Mouse (Mus musculus): Measurements from ENCODE around the gene Srp72.
"Not testable (repeated sequence)": the region's sequence is repeated elsewhere in the genome, so short reads cannot be mapped to it uniquely, and the experiment has no call there.

The Srp72 gene

GRCm38 (mm10) chr5:76954271-76954900 is 20.1 kb upstream of the Srp72 start:
- ChIA-PET POLR2A (interaction anchor here in 2 of 4 experiments (0.7 to 19.9 kb wide), 21 partner anchors 7 to 356 kb away, joined by 3 to 768 read pairs (median 5); partner anchors contain the start of genes Aasdh (in 1 of the 2), Noa1 (in 1 of the 2), Polr2b (in 1 of the 2) and Srp72 (in 1 of the 2)), CTCF (interaction anchor here in 1 of 4 experiments (1.3 kb wide), 1 partner anchor 20 kb away, joined by 3 read pairs; the partner anchor contains the start of gene Srp72)

GRCm38 (mm10) chr5:76955474-76955873 is 19.0 kb upstream of the Srp72 start:
- ChIA-PET POLR2A (interaction anchor here in 3 of 4 experiments (0.6 to 19.9 kb wide), 26 partner anchors 8 to 1353 kb away, joined by 3 to 768 read pairs (median 4); partner anchors contain the start of genes Srp72 (in 2 of the 3), Aasdh (in 1 of the 3), Noa1 (in 1 of the 3) and Polr2b (in 1 of the 3)), CTCF (interaction anchor here in 1 of 4 experiments (0.6 kb wide), 1 partner anchor 394 kb away, joined by 3 read pairs; no protein-coding TSS in a partner anchor)

GRCm38 (mm10) chr5:76957954-76958353 is 16.5 kb upstream of the Srp72 start:
- ChIA-PET CTCF (interaction anchor here in 2 of 4 experiments (0.5 to 0.9 kb wide), 3 partner anchors 9 to 238 kb away, joined by 4 to 7 read pairs (median 5); no protein-coding TSS in a partner anchor), POLR2A (interaction anchor here (0.6 to 19.9 kb wide), 25 partner anchors 8 to 307 kb away, joined by 3 to 768 read pairs (median 4); partner anchors contain the start of genes Rest (in 2 of the 4), Srp72 (in 2 of the 4) and Aasdh (in 1 of the 4))

- ChIA-PET POLR2A (interaction anchor here in 1 of 4 experiments (0.7 to 2.2 kb wide), 5 partner anchors 9 to 51 kb away, joined by 3 to 8 read pairs (median 5); partner anchors contain the start of genes Paics, Ppat and Srp72), CTCF (no interaction called here)
Measured at GRCm38 (mm10) chr5:76959587-76959986, 14.9 kb upstream of the Srp72 start.

GRCm38 (mm10) chr5:76962545-76962944 is 11.9 kb upstream of the Srp72 start:
- POLR2A ChIA-PET, result interaction anchor here in 3 of 4 experiments (0.6 to 14.2 kb wide), 8 partner anchors 10 to 317 kb away, joined by 3 to 339 read pairs (median 10); partner anchors contain the start of genes Paics (in 2 of the 3), Ppat (in 2 of the 3) and Srp72 (in 2 of the 3)
- CTCF ChIA-PET, result interaction anchor here in 1 of 4 experiments (0.6 kb wide), 1 partner anchor 447 kb away, joined by 3 read pairs; no protein-coding TSS in a partner anchor

GRCm38 (mm10) chr5:76964651-76965050 is 9.8 kb upstream of the Srp72 start:
- CTCF ChIA-PET, result interaction anchor here in 2 of 4 experiments (0.6 to 1.2 kb wide), 3 partner anchors 19 to 83 kb away, joined by 4 read pairs; no protein-coding TSS in a partner anchor
- POLR2A ChIA-PET, result interaction anchor here in 3 of 4 experiments (0.7 to 14.2 kb wide), 14 partner anchors 9 to 335 kb away, joined by 3 to 339 read pairs (median 6); partner anchors contain the start of genes Paics (in 3 of the 3), Ppat (in 3 of the 3) and Srp72 (in 2 of the 3)

- CTCF ChIA-PET, result interaction anchor here in 1 of 4 experiments (0.7 kb wide), 1 partner anchor 18 kb away, joined by 3 read pairs; the partner anchor contains the start of genes Paics and Ppat
- POLR2A ChIA-PET, result interaction anchor here in 2 of 4 experiments (1.2 to 14.2 kb wide), 7 partner anchors 9 to 63 kb away, joined by 4 to 339 read pairs (median 4); partner anchors contain the start of genes Paics (in 1 of the 2) and Ppat (in 1 of the 2)
Measured at GRCm38 (mm10) chr5:76969250-76969649, 5.2 kb upstream of the Srp72 start.

- POLR2A ChIA-PET, result interaction anchor here in 2 of 4 experiments (0.7 to 14.2 kb wide), 4 partner anchors 16 to 135 kb away, joined by 3 to 339 read pairs (median 6); partner anchors contain the start of genes Paics (in 2 of the 2) and Ppat (in 2 of the 2)
- CTCF ChIA-PET, result not testable (repeated sequence)
Measured at GRCm38 (mm10) chr5:76971115-76971514, 3.4 kb upstream of the Srp72 start.

- ChIA-PET POLR2A (interaction anchor here in 2 of 4 experiments (0.6 to 14.2 kb wide), 16 partner anchors 9 to 292 kb away, joined by 3 to 339 read pairs (median 6); partner anchors contain the start of genes Paics (in 2 of the 2) and Ppat (in 2 of the 2)), CTCF (no interaction called here)
Measured at GRCm38 (mm10) chr5:76973488-76973887, 995 bp upstream of the Srp72 start.

GRCm38 (mm10) chr5:76974207-76974553 is 303 bp upstream of the Srp72 start:
- ChIA-PET POLR2A (interaction anchor here (0.7 to 14.2 kb wide), 26 partner anchors 9 to 384 kb away, joined by 3 to 339 read pairs (median 4); partner anchors contain the start of genes Paics (in 2 of the 4), Ppat (in 2 of the 4), Polr2b (in 1 of the 4) and Rest (in 1 of the 4)), CTCF (interaction anchor here in 2 of 4 experiments (1.0 to 1.2 kb wide), 2 partner anchors 10 to 20 kb away, joined by 3 read pairs; no protein-coding TSS in a partner anchor)

GRCm38 (mm10) chr5:76975736-76976135 is 1.3 kb downstream of the Srp72 start:
- ChIA-PET CTCF (no interaction called here), POLR2A (interaction anchor here (0.6 to 14.2 kb wide), 9 partner anchors 12 to 386 kb away, joined by 3 to 339 read pairs (median 8); partner anchors contain the start of genes Paics (in 2 of the 4), Ppat (in 2 of the 4), Noa1 (in 1 of the 4) and Polr2b (in 1 of the 4))

GRCm38 (mm10) chr5:76984015-76984414 is 9.5 kb downstream of the Srp72 start:
- CTCF ChIA-PET, result interaction anchor here (0.5 to 1.6 kb wide), 11 partner anchors 10 to 239 kb away, joined by 3 to 6 read pairs (median 4); partner anchors contain the start of gene Srp72 (in 1 of the 4)
- POLR2A ChIA-PET, result interaction anchor here in 3 of 4 experiments (0.8 to 4.4 kb wide), 9 partner anchors 10 to 208 kb away, joined by 3 to 25 read pairs (median 4); partner anchors contain the start of gene Srp72 (in 2 of the 3)

GRCm38 (mm10) chr5:76990789-76991188 is 16.3 kb downstream of the Srp72 start:
- ChIA-PET POLR2A (interaction anchor here in 1 of 4 experiments (0.6 to 3.4 kb wide), 5 partner anchors 24 to 251 kb away, joined by 3 to 19 read pairs (median 9); partner anchors contain the start of genes Paics and Ppat), CTCF (interaction anchor here in 1 of 4 experiments (0.6 kb wide), 1 partner anchor 217 kb away, joined by 4 read pairs; no protein-coding TSS in a partner anchor)

GRCm38 (mm10) chr5:76993174-76993814 is 18.8 kb downstream of the Srp72 start:
- POLR2A ChIA-PET, result interaction anchor here in 1 of 4 experiments (0.7 to 1.3 kb wide), 2 partner anchors 9 to 124 kb away, joined by 3 to 7 read pairs; no protein-coding TSS in a partner anchor
- CTCF ChIA-PET, result interaction anchor here in 2 of 4 experiments (1.4 to 1.5 kb wide), 2 partner anchors 9 kb away, joined by 3 to 4 read pairs; no protein-coding TSS in a partner anchor

- POLR2A ChIA-PET, result interaction anchor here in 2 of 4 experiments (0.6 to 1.8 kb wide), 5 partner anchors 10 to 857 kb away, joined by 3 to 5 read pairs (median 3); no protein-coding TSS in a partner anchor
- CTCF ChIA-PET, result interaction anchor here (0.8 to 2.3 kb wide), 12 partner anchors 14 to 232 kb away, joined by 3 to 14 read pairs (median 4); no protein-coding TSS in a partner anchor
Measured at GRCm38 (mm10) chr5:76998416-76998815, 23.9 kb downstream of the Srp72 start.

- CTCF ChIA-PET, result interaction anchor here in 1 of 4 experiments (0.9 kb wide), 1 partner anchor 56 kb away, joined by 3 read pairs; no protein-coding TSS in a partner anchor
- POLR2A ChIA-PET, result interaction anchor here in 1 of 4 experiments (1.3 to 1.5 kb wide), 2 partner anchors 8 to 23 kb away, joined by 4 to 5 read pairs; no protein-coding TSS in a partner anchor
Measured at GRCm38 (mm10) chr5:77001192-77001591, 26.7 kb downstream of the Srp72 start.
